Mouse (Mus musculus): ENCODE data around the gene Sec14l5.

Sec14l5 gene

GRCm38 (mm10) chr16:5155014-5155413 is 8.1 kb downstream of the Sec14l5 start:
- no peak for DNase-seq

- no peak for DNase-seq
These were observed 9.6 kb downstream of the Sec14l5 start for GRCm38 (mm10) chr16:5156495-5156894.

DNA sequence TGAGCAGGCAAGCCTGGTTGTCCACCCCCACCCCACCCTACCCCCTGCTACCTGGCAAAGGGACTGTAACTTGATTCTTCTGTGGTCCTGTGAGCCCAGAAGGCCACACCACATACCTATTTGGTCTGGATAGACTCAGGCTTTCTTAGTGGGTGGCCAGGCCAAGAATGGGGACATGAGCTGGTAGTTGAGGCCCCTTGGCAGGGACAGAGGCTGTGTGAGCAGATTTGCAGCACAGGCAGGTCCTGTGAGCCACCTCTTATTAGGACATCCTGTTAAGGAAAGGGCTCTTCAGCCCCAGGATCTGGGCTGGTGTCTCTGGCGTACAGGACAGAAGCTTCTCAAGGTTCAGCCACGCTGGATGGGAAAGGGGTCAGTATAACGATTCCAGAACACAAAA is 10.2 kb downstream of the Sec14l5 start:
- no peak for DNase-seq

DNA sequence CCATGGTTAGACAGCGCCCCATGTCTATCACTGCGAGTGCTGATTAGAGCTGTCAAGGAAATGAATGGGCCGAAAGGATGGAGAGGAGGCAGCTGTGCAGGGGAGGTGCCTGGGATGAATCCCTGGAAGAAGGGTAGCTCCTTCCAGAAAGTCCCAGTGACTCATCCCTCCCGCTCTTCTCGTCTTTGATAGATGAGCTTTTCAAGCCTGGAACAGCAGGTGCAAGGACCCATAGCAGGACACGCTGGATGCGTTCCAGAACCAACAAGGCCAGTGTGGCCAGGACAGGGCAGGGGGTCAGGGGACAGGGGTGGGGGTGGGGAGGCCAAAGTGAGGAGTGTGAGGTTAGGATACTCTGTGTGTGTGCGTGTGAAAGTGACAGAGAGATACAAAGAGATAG is 12.3 kb downstream of the Sec14l5 start:
- no peak for DNase-seq

- no peak for DNase-seq
These were observed 17.4 kb downstream of the Sec14l5 start for GRCm38 (mm10) chr16:5164327-5164726.

GRCm38 (mm10) chr16:5168038-5168437 is 21.1 kb downstream of the Sec14l5 start:
- DNase-seq: no peak

GRCm38 (mm10) chr16:5168829-5169228 is 21.9 kb downstream of the Sec14l5 start:
- peak in 1 of 2 experiments; percentile 23 for DNase-seq

GRCm38 (mm10) chr16:5172636-5173035 is 25.7 kb downstream of the Sec14l5 start:
- no peak for DNase-seq

GRCm38 (mm10) chr16:5183310-5183975 is 36.5 kb downstream of the Sec14l5 start:
- peak; percentile 33 to 49 for DNase-seq

DNA sequence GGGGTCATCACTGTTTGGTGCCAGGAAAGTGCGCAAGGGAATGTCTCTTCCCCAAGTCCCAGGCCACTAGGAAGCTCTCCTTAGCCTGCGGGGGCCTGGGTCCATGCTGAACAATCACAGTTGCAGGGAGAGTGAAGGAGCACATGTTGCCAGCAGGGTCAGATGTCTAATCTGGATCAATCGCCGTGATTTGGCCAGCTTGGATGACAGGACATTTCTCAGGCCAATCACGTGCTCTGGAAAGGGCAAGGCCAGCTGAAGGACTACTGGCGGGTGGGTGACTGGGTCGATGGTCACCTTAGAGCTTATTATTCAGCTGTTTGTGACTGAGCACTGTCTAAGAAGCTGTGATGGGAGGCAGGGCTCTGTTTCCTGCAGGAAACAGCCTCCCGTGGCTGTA is 37.2 kb downstream of the Sec14l5 start:
- DNase-seq: no peak

DNA sequence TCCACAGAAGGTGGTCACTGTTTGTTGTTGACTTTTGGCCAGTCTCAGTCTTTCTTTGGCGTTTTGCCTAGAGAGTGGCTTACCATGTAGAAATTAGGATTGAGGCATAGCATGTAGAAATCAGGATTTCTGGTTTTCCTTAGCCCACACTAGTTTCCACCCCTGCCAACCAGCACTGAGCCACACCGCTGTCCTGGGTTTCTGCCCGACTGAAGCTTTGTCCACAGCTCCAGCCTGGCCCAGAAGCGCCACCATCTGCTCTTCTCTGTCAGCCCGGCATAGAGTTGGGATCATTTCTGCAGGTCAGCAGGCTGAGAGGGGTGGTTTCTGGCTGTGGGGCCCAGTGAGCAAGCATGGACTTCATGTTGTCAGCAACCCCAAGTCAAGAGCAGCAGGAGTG is 38.0 kb downstream of the Sec14l5 start:
- DNase-seq: peak; percentile 59 to 60

DNA sequence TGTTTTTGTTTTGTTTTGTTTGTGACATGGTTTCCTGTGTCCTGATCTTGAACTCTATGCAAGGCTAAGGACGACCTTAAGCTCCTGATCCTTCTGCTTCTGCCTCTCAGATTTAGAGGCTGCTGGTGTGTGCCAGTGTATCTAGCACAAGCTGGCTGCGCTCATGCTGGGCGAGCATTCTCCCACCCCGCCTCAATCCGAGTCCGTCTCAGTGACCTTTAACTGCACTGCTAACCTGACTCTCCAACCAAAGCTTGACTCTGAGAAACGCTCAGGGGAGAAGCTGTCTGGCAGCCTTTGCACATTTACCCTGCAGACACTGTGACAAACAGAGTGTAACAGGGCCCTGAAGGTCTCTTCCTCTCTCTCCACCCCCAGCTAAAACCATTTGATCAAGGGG is 38.8 kb downstream of the Sec14l5 start:
- no peak for DNase-seq

DNA sequence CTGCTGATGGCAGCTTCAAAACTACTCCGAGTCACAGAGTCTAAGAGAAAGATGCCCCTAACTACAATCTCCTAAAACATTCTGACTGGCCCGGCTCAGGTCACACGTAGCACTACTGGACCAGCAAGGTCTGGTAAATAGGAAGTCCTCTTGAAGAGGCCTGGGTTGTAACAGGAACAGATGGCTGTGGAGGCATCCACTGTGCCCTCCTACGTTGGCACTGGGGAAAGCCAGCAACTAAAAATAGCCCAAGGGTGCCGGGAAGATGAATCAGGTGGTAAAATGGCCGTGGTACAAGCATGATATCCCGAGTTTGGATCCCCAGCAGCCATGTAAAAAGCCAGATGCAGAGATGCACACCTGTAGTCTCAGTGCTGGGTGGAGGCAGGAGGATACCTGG is 39.3 kb downstream of the Sec14l5 start:
- DNase-seq: peak; percentile 63 to 75

DNA sequence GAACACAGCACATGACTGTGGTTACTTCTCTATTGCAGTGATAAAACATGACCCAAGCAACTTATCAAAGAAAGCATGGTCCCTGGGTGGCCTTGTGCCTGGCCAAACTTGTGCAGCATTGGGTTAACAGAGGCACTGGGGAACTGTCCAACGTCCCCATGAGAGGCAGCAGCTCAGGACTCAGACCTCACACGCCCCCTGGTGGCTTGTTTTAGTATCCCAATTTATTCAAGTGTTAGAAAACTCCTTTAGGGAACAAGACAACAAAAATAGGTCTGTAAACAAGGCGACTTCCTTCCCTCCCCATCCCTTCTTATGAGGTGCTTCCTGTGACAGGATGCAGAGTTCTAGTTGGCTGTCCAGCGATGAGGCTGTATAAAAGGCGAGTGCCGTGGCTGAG is 48.2 kb downstream of the Sec14l5 start:
- peak; percentile 57 to 72 for DNase-seq

GRCm38 (mm10) chr16:5202681-5203080 is 55.8 kb downstream of the Sec14l5 start:
- peak; percentile 52 to 62 for DNase-seq

DNA sequence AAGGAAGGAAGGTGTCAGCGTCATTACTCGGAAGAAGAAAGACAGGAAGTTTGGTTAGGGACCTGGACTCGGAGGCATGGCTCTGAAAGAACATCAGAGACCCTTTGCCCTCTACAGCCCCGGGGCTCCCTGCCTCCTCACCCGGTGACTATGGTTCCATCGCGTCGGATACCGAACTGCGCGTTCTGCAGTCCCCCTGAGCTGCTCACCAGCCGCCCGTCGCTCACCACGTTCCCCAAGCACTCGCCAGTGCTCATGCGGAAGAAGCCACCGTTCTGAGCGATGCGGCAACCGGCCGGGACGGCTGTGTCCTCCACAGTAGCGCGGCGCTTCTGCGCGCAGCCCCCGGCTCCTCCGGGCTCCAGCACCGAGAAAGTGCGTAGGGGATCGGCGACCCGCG is 56.3 kb downstream of the Sec14l5 start:
- DNase-seq: peak in 1 of 2 experiments; percentile 27

DNA sequence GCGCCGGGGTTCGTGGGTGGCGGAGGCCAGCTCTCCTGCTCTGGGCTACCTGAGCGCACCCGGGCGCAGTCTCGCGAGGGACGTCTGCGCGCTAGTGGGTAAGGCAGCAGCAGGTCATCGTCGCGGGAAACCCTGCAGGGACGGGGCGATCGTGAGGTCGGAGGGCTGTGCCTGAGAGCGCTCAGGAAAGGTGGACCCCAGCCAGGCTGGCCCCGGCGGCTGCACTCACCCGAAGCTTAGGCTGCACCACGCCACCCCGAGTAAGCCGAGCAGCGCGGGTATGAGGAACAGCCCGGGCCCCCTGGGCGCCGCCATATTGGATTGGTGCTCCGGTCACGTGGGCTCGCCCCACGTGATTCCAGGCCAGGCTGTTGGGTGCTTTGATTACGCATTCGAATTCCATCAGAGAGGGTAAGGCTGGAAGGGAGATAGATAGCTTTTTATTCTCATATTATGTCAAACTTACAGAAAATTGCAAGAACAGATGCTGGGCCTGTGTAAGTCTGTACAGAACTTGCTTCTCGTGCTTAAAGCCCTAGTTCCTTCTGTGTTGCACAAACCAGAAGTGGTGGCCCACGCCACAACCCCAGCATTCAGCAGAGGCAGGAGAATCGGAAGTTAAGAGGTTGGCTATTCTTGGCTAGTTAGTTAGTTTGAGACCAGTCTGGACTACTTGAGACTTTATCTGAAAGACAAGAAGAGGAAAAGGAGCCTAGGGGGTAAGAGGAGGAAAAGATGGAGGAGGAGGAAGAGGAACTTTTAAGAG is 56.9 kb downstream of the Sec14l5 start, which contains the start of gene Nagpa:
Nagpa (minus strand) TSS at position 345 of the 766 bp plus-strand sequence.
- DNase-seq: peak; percentile 78 to 83

DNA sequence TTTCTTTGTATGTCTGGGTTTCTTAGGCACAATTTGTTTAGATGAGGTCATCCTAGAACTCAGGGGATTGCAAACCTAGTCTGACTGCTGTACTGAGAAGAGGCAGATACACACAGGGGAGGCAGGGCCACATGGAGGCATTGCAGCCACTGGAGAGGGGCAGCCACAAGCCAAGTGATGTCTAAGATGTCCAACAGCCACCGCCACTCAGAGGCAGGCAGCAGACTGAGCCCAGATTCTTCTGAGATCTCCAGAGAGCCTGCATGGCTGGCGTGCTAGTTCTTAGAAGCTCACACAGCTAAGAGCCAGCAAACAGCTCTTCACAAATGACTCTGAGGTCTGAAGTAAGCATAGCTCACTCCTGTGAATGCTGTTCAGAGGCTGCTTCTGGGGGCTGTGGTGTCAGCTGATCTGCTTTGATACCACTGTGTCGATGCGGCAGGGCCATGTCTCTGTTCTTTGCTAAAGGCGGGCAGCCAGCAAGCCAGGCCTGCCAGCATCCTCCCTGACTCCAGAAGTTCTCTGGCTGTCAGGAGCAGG is 58.6 kb downstream of the Sec14l5 start:
- DNase-seq: no peak

- no peak for DNase-seq
These were observed 59.1 kb downstream of the Sec14l5 start for GRCm38 (mm10) chr16:5206051-5206450.

- DNase-seq: no peak
These were observed 63.5 kb downstream of the Sec14l5 start for GRCm38 (mm10) chr16:5210365-5210764.

DNA sequence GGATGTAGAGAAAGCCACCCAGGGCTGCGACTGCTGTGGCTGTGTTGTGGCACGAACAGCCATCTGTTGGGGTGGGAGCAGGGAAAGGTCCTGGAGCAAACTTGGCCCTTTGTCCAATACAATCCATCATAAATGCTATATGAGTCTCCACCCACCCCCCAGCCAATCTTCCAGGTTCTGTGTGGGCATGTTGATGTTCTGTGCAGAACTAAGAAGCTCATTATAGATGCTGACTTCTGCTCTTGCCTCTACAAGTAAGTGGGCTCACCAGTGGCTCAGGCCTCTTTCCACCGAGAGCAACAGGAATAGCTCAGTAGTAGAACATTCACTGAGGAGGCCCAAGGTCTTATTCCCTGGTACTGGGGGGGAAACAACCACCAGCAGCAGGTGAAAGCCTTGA is 65.2 kb downstream of the Sec14l5 start:
- no peak for DNase-seq

GRCm38 (mm10) chr16:5214126-5214525 is 67.2 kb downstream of the Sec14l5 start:
- no peak for DNase-seq

GRCm38 (mm10) chr16:5216686-5217085 is 69.8 kb downstream of the Sec14l5 start:
- no peak for DNase-seq
